Mouse (Mus musculus): ENCODE measurements around the gene Lmtk2.

GRCm38 (mm10) chr5:144204303-144204702 lies 104.1 kb downstream of the Lmtk2 start:
- no peak for TF ChIP-seq CTCF (IDR thresholded peaks at IDR 0.05; ENCODE audit: low read depth, low read length)
- no peak for TF ChIP-seq POLR2A (IDR thresholded peaks at IDR 0.05; ENCODE audit: extremely low read depth, insufficient read depth, low read length)
